Mouse (Mus musculus): ENCODE measurements around the gene Tbc1d16.

DNA sequence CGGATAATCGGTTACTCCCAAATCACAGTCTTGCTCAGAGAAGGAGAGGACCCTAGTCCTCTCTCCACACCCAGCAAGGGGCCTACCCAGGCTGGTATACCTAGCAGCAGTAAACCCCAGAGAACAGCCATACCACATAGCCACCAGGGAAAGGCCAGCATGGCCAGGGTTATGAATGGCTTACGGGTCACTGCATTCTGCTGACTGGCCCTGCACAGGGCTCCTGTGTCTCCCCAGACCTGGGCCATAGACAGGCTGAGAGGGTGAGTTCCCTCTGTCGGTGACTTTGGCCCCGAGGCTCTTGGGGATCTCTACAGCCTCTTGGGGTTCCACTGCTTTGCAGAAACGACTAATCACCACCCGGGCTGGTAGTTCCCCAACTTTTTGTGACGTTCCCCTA is 50.0 kb downstream of the Tbc1d16 start:
- no peak for TF ChIP-seq POLR2A (IDR thresholded peaks at IDR 0.05; ENCODE audit: low read depth, low read length)
- no peak for TF ChIP-seq CTCF (IDR thresholded peaks at IDR 0.05; ENCODE audit: extremely low read depth, insufficient read length, insufficient replicate concordance, low read depth, low read length)

All from small intestine, adult 2 months (tissue).